Mouse (Mus musculus) brown adipose tissue, adult 24 weeks (tissue): ENCODE data around the gene Trmo. TPM values are rescaled to one million over a fixed set of nuclear protein-coding genes. Genes with fewer than 3 reads are reported as not detected.

ENCODE experiments used
- H3K27ac ChIP-seq: fragments of 200-500 bp; replicated peaks from 2 replicates; pipeline ENCODE4 v1.5.1; 2012; ENCODE audit warnings: low read depth, mild to moderate bottlenecking, low read length
- H3K4me1 ChIP-seq: fragments of 200-500 bp; 2 replicates; pipeline ENCODE4 v1.6.1; 2012; ENCODE audit warnings: low read length, mixed read lengths; ENCODE audit not compliant: control insufficient read depth, insufficient read depth, insufficient read length
- H3K4me3 ChIP-seq: fragments of 200-500 bp; 2 replicates; pipeline ENCODE4 v1.5.1; 2012; ENCODE audit warnings: low read depth, mild to moderate bottlenecking, low read length, moderate library complexity; ENCODE audit not compliant: insufficient read depth
- polyA plus RNA-seq: library from polyadenylated mRNA; stranded (reverse); fragments of >200 nt; gene quantifications from 2 replicates; pipeline ENCODE4 v1.2.4, GENCODE M21; 2012; ENCODE audit not compliant: missing spikeins, insufficient read depth, insufficient read length

Trmo gene
- 1.5 and 1.7 TPM in 2 replicates for polyA plus RNA-seq

- Histone ChIP-seq H3K4me1 (no peaks in the 10 kb centered on the region), H3K4me3 (peak within 1 kb of the TSS; percentile 89), H3K27ac (peak within 1 kb of the TSS; percentile 98)
Observed at GRCm38 (mm10) chr4:46389013-46389611, at the start of gene Trmo. TSS of gene Trmo (minus strand) at chr4:46389437.

- no peak overlapping the region for H3K27ac ChIP-seq
- no peak overlapping the region for H3K4me3 ChIP-seq
- H3K4me1 ChIP-seq: no peaks in the 10 kb centered on the region
Observed at GRCm38 (mm10) chr4:46432339-46433036, 43.3 kb upstream of the Trmo start.

GRCm38 (mm10) chr4:46428903-46429499, 39.8 kb upstream of the Trmo start:
- no peak overlapping the region for H3K4me3 ChIP-seq
- H3K27ac ChIP-seq: no peak overlapping the region
- no peaks in the 10 kb centered on the region for H3K4me1 ChIP-seq

GRCm38 (mm10) chr4:46422625-46423024, 33.4 kb upstream of the Trmo start:
- H3K4me1 ChIP-seq: no peaks in the 10 kb centered on the region
- H3K27ac ChIP-seq: no peak overlapping the region
- no peak overlapping the region for H3K4me3 ChIP-seq

GRCm38 (mm10) chr4:46418851-46419250, 29.6 kb upstream of the Trmo start:
- no peak overlapping the region for H3K27ac ChIP-seq
- no peak overlapping the region for H3K4me3 ChIP-seq
- H3K4me1 ChIP-seq: no peaks in the 10 kb centered on the region

- Histone ChIP-seq H3K4me3 (no peak overlapping the region), H3K4me1 (no peaks in the 10 kb centered on the region), H3K27ac (no peak overlapping the region)
Observed at GRCm38 (mm10) chr4:46417491-46417890, 28.3 kb upstream of the Trmo start.

GRCm38 (mm10) chr4:46413406-46413805, 24.2 kb upstream of the Trmo start, which contains the start of gene Hemgn:
TSS of gene Hemgn (minus strand) at chr4:46413506.
- Histone ChIP-seq H3K27ac (no peak within 1 kb of the TSS), H3K4me3 (no peak within 1 kb of the TSS), H3K4me1 (no peaks in the 10 kb centered on the region)

GRCm38 (mm10) chr4:46412113-46412512, 22.9 kb upstream of the Trmo start:
- Histone ChIP-seq H3K4me1 (no peaks in the 10 kb centered on the region), H3K27ac (no peak overlapping the region), H3K4me3 (no peak overlapping the region)

- no peaks in the 10 kb centered on the region for H3K4me1 ChIP-seq
- no peak overlapping the region for H3K4me3 ChIP-seq
- no peak overlapping the region for H3K27ac ChIP-seq
Observed at GRCm38 (mm10) chr4:46411489-46411888, 22.3 kb upstream of the Trmo start.

- no peak overlapping the region for H3K4me3 ChIP-seq
- no peaks in the 10 kb centered on the region for H3K4me1 ChIP-seq
- H3K27ac ChIP-seq: no peak overlapping the region
Observed at GRCm38 (mm10) chr4:46410677-46411076, 21.4 kb upstream of the Trmo start.

GRCm38 (mm10) chr4:46406966-46407703, 17.9 kb upstream of the Trmo start:
- Histone ChIP-seq H3K4me3 (no peak overlapping the region), H3K27ac (no peak overlapping the region), H3K4me1 (no peaks in the 10 kb centered on the region)

GRCm38 (mm10) chr4:46404042-46404795, 15.0 kb upstream of the Trmo start:
- Histone ChIP-seq H3K4me1 (no peaks in the 10 kb centered on the region), H3K27ac (no peak overlapping the region), H3K4me3 (no peak overlapping the region)

- H3K4me1 ChIP-seq: no peaks in the 10 kb centered on the region
- H3K27ac ChIP-seq: no peak overlapping the region
- H3K4me3 ChIP-seq: no peak overlapping the region
Observed at GRCm38 (mm10) chr4:46398839-46399238, 9.6 kb upstream of the Trmo start.

GRCm38 (mm10) chr4:46395736-46396135, 6.5 kb upstream of the Trmo start:
- H3K4me3 ChIP-seq: no peak overlapping the region
- H3K4me1 ChIP-seq: no peaks in the 10 kb centered on the region
- no peak overlapping the region for H3K27ac ChIP-seq

GRCm38 (mm10) chr4:46394388-46394787, 5.2 kb upstream of the Trmo start:
- H3K4me1 ChIP-seq: no peaks in the 10 kb centered on the region
- no peak overlapping the region for H3K4me3 ChIP-seq
- no peak overlapping the region for H3K27ac ChIP-seq
